Mouse (Mus musculus): ENCODE results near the gene Vmn1r79. TPM values are rescaled to one million over a fixed set of nuclear protein-coding genes. Genes with fewer than 3 reads are reported as not detected.
"Not testable (repeated sequence)": the region's sequence is repeated elsewhere in the genome, so short reads cannot be mapped to it uniquely, and the experiment has no call there.

The Vmn1r79 gene
- total RNA-seq (2021), result not detected
- long read RNA-seq, experiment 1, result 0 reads
- long read RNA-seq, experiment 2, result 0 reads

DNA sequence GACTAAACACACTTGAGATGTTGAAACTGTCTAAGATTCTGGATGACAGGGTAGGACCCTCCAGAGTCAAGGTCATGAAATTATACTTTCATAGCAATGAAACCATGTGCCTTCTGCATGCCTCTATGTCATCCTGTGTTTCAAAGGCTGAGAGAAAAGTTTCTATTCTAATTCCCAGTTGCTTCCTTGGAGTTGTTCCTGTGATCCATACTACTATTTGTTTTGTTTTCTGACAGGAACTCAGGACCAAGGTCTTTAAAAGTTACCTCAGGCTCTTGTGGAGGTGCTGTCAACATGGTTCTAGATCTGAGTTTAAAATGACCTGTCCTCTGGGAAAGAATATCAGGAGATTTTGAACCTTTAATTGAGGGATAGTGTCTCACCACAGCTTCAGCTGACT lies at the start of gene Vmn1r79:
Gene Vmn1r79, plus strand, starts transcription at position 301 of the 400 bp plus-strand sequence.
- DNase-seq, result not testable (repeated sequence)

DNA sequence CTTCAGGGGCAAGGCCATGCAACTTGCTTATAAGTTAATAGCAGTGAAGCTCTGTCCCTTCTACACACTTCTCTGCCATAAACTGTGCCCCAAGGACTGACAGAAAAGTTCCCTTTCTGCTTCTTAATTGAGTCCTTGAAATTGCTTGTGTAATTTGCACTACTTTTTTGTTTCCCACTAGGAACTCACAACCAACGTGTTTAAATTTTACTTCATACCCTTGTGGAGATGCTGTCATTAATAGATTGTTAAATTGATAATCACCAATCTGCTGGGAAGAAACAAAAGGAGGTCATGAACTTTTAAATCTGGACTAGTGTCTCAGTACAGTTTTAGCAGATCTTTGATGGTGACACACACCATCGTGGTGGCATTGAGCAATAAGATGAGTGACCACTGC lies 21.1 kb upstream of the Vmn1r79 start, which contains the start of gene Vmn1r78:
Gene Vmn1r78, plus strand, starts transcription at position 301 of the 400 bp plus-strand sequence.
- DNase-seq, result no peak

DNA sequence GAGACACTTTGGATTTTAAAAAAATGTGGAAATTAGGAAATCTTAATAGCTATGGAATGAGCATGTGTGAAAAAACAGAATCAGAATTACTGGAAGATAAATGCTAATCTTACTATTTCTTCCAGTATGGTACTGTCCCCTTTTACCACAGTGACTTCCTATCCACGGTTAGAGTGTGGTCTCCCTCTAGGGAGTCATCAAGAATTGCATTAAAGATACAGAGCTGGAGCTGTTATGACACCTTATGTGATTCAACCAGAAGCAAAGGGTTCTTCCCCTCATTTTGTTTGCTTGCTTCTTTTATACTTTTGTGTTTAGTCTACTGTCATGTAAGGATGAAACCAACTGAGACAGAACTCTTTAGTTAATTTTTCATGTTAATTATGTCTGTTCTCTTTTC lies 14.6 kb upstream of the Vmn1r79 start:
- DNase-seq, result not testable (repeated sequence)

DNA sequence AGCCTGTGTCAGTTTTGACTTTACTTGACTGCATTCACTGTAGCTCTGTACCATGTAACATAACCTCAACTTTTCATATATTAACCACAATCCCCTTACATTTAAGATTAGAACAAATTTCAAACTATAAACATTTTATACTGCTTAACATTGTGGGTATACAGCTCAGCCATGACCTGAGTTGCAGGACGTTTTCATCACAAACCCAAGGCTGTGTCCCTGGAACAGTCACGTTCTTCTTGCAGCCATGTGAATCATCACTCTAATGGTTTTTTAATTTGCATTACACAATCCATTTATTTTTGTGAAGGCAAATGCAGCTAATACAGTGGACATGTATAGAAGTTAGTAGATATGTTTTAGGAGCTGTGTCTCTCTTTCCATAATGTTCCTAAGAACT lies 1.8 kb downstream of the Vmn1r79 start:
- DNase-seq, result peak; percentile 3 to 51

DNA sequence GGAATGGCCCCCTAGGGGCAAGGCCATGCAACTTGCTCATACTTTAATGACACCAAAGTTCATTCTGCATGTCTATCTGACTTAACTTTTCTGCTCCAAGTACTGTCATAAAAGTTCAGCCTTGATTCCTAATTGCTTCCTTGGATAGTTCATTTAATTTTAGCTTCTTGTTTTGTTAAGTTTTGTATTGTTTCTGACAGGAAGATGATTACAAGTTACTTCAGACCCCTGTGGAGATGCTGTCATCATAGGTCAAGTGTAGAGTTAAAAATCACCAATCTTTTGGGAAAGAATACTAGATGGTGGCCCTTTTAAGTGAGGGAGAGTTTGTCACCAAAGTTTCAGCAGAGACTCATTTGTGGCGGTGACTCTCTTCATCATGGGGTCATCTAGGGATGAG lies 17.9 kb downstream of the Vmn1r79 start, which contains the start of gene Vmn1r80:
Gene Vmn1r80, plus strand, starts transcription at position 301 of the 400 bp plus-strand sequence.
- DNase-seq, result no peak

DNA sequence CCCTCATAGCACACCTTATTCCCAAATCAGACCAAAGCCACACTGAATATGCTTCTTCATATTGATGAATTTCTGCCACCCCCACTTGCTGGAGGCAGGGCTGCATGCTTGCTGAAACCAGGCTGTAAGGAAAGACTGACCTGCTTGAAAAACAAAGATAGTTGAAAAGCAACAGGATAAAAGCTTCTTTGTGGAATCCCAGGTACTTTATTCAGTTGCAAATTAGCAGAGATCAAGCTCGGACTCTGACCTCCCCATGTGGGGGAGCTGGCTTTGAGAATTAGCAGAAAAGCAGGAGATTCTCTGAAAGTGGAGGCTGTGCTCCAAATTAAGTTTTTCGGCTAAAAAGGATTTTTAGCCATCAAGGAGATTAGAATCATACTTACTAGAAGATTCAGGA lies 33.1 kb downstream of the Vmn1r79 start:
- DNase-seq, result no peak

Other genes starting within 250 kb of the Vmn1r79 start
- gene Vmn1r76, start 233.1 kb upstream of the Vmn1r79 start, total RNA-seq (2021), result not detected
- not detected for gene Vmn1r77, start 134.5 kb upstream of the Vmn1r79 start, total RNA-seq (2021)
- gene Vmn1r78, start 21.0 kb upstream of the Vmn1r79 start, total RNA-seq (2021), result not detected
- gene Vmn1r80, start 18.0 kb downstream of the Vmn1r79 start, total RNA-seq (2021), result not detected
- gene Vmn1r81, start 97.0 kb downstream of the Vmn1r79 start, total RNA-seq (2021), result not detected
- not detected for gene Vmn1r82, start 129.2 kb downstream of the Vmn1r79 start, total RNA-seq (2021)
- gene Vmn1r83, start 158.2 kb downstream of the Vmn1r79 start, total RNA-seq (2021), result not detected
- not detected for gene Vmn1r84, start 198.0 kb downstream of the Vmn1r79 start, total RNA-seq (2021)

Data from adrenal gland, postnatal 36 days (tissue).